Mouse (Mus musculus) ES-E14 (cell line): ENCODE results near the gene Klhl12. TPM values are rescaled to one million over a fixed set of nuclear protein-coding genes. Genes with fewer than 3 reads are reported as not detected.

Source experiments
- DNase-seq: peaks from one replicate; pipeline ENCODE4 v3.0.0-alpha.2; 2013; ENCODE audit warnings: low read depth, low spot score
- H3K27ac ChIP-seq: 2 replicates; pipeline ENCODE4 v1.5.1; 2012; ENCODE audit warnings: low read depth, mild to moderate bottlenecking, low read length, moderate library complexity, mixed read lengths; ENCODE audit not compliant: poor library complexity, insufficient read depth, severe bottlenecking
- H3K36me3 ChIP-seq: 2 replicates; pipeline ENCODE4 v1.6.1; 2012; ENCODE audit warnings: mild to moderate bottlenecking, low read length, moderate library complexity, mixed read lengths; ENCODE audit not compliant: control insufficient read depth, poor library complexity, insufficient read depth, severe bottlenecking
- H3K4me1 ChIP-seq, 2 experiments: fragments of 150-350 bp in 1 of 2; sonication (generic) in 1 of 2; 2 replicates each; pipeline ENCODE4 v1.6.1; 2012; ENCODE audit warnings: low read length in 2 of 2, mild to moderate bottlenecking in 1 of 2, mixed read lengths in 1 of 2; ENCODE audit not compliant: control insufficient read depth in 2 of 2, insufficient read depth in 2 of 2, poor library complexity in 1 of 2
- H3K4me3 ChIP-seq, 2 experiments: fragments of 150-350 bp in 1 of 2; sonication (generic) in 1 of 2; 2 replicates each; pipeline ENCODE4 v1.5.1; 2012; ENCODE audit warnings: low read length in 2 of 2, low read depth in 1 of 2, mild to moderate bottlenecking in 1 of 2, mixed read lengths in 1 of 2; ENCODE audit not compliant: insufficient read depth in 1 of 2, poor library complexity in 1 of 2, severe bottlenecking in 1 of 2
- H3K9ac ChIP-seq: 2 replicates; pipeline ENCODE4 v1.6.1; 2012; ENCODE audit warnings: low read depth, mild to moderate bottlenecking, low read length, mixed read lengths; ENCODE audit not compliant: poor library complexity, insufficient read depth, severe bottlenecking
- H3K9me3 ChIP-seq: fragments of 150-350 bp; sonication (generic); 2 replicates; pipeline ENCODE4 v1.6.1; 2012; ENCODE audit warnings: low read depth, mild to moderate bottlenecking, low read length; ENCODE audit not compliant: control insufficient read depth, insufficient read depth
- CHD2 ChIP-seq: IDR thresholded peaks from 2 replicates; pipeline ENCODE4 v1.6.1; 2014; ENCODE audit warnings: mild to moderate bottlenecking, low read depth, low read length, inconsistent platforms
- HCFC1 ChIP-seq: IDR thresholded peaks from 2 replicates; pipeline ENCODE4 v1.6.1; 2012; ENCODE audit warnings: low read length, inconsistent platforms, borderline replicate concordance; ENCODE audit not compliant: insufficient read depth
- MAFK ChIP-seq: IDR thresholded peaks from 2 replicates; pipeline ENCODE4 v1.6.1; 2014; ENCODE audit warnings: mild to moderate bottlenecking, low read depth, low read length, inconsistent platforms; ENCODE audit not compliant: insufficient read depth
- ZC3H11A ChIP-seq: IDR thresholded peaks from 2 replicates; pipeline ENCODE4 v1.6.1; 2012; ENCODE audit warnings: low read depth, mild to moderate bottlenecking, inconsistent platforms, low read length, borderline replicate concordance
- ZNF384 ChIP-seq: IDR thresholded peaks from 2 replicates; pipeline ENCODE4 v1.6.1; 2012; ENCODE audit warnings: low read depth, low read length, inconsistent platforms
- in situ Hi-C, 2 experiments: fragments of 600-800 bp; cut with MboI; formaldehyde crosslinking; loops; one replicate each; pipeline ENCODE4 v1.15.1; 2025; ENCODE audit warnings: low sequenced_read_pairs in 2 of 2, inconsistent platforms in 1 of 2; ENCODE audit not compliant: unreplicated experiment in 2 of 2
- total RNA-seq: library from RNA; depleted of rRNA; stranded (reverse); fragments of 300-350 nt; gene quantifications from 2 replicates; pipeline ENCODE4 v1.2.3, GENCODE M21; 2012

Klhl12 gene
- total RNA-seq, 1 experiment: 22.7 TPM

GRCm38 (mm10) chr1:134458139-134458727, 2.9 kb downstream of the Klhl12 start:
- Histone ChIP-seq H3K4me1 (no peaks in the 10 kb centered on the region), H3K9me3 (no peaks in the 10 kb centered on the region), H3K36me3 (peaks cover 4% of the 10 kb centered on the region), H3K9ac (no peak overlapping the region), H3K4me3 (no peak overlapping the region), H3K27ac (no peak overlapping the region)
- TF ChIP-seq MAFK (no peak), CHD2 (no peak), ZNF384 (no peak), HCFC1 (no peak), ZC3H11A (no peak)
- DNase-seq: no peak
- in situ Hi-C loops: no loop called here

DNA sequence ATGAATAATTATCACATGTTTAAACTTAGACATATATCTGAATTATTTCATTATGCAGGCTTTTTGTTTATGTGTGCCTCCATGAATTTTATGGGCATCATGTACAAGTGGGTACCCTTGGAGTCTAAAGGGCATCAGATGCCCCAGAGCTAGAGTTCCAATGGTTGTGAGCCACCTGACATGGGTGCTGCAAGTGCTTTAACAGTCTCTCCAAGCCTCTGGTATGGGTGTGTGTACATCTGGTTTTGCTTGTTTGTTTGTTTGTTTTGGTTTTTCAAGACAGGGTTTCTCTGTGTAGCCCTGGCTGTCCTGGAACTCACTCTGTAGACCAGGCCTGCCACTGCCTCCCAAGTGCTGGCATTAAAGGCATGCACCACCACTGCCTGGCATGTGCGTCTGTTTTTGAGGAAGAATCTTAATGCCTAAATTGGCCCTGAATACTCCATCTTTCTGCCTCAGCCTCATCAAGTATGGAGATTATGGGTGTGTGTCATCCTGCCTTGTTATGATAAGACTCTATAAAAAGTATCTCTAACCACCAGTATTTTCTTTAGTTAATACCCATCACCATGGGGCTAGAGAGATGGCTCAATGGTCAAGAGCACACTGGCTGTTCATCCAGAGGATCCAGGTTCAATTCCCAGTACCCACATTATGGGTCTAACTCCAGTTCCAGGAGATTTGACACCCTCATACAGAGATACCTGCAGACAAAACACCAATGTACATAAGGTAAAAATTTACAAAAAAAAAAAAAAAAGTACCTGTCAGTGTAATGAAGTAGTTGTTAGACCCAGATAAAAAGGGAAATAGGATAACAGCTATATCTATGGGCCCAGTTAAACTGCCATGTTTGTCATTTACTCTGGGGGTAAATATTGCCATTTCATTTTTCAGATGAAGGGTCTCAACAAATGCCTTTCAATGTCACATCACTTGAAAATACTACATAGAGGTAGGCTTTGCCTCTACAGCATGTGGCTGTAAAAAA, 5.3 kb downstream of the Klhl12 start:
- Histone ChIP-seq H3K27ac (no peak overlapping the region), H3K4me1 (no peaks in the 10 kb centered on the region), H3K9ac (no peak overlapping the region), H3K36me3 (peaks cover 7% of the 10 kb centered on the region), H3K9me3 (no peaks in the 10 kb centered on the region), H3K4me3 (no peak overlapping the region)
- no peak for TF ChIP-seq HCFC1
- no peak for TF ChIP-seq ZNF384
- no peak for TF ChIP-seq ZC3H11A
- TF ChIP-seq CHD2: no peak
- no peak for TF ChIP-seq MAFK
- in situ Hi-C loops: no loop called here
- DNase-seq: no peak

- DNase-seq: no peak
- Histone ChIP-seq H3K27ac (no peak overlapping the region), H3K9me3 (no peaks in the 10 kb centered on the region), H3K4me1 (no peaks in the 10 kb centered on the region), H3K36me3 (peaks cover 23% of the 10 kb centered on the region), H3K4me3 (no peak overlapping the region), H3K9ac (no peak overlapping the region)
- no peak for TF ChIP-seq MAFK
- TF ChIP-seq ZNF384: no peak
- TF ChIP-seq CHD2: no peak
- no peak for TF ChIP-seq ZC3H11A
- no peak for TF ChIP-seq HCFC1
- in situ Hi-C loops: no loop called here
Measured at GRCm38 (mm10) chr1:134484623-134485022, 29.3 kb downstream of the Klhl12 start.

GRCm38 (mm10) chr1:134490903-134491801, 35.8 kb downstream of the Klhl12 start:
- TF ChIP-seq ZC3H11A (no peak), HCFC1 (no peak), CHD2 (no peak), MAFK (no peak), ZNF384 (no peak)
- no peak overlapping the region for H3K9ac ChIP-seq
- no peak overlapping the region for H3K4me3 ChIP-seq
- no peak overlapping the region for H3K27ac ChIP-seq
- no peaks in the 10 kb centered on the region for H3K4me1 ChIP-seq
- H3K9me3 ChIP-seq: no peaks in the 10 kb centered on the region
- H3K36me3 ChIP-seq: peaks cover 13% of the 10 kb centered on the region; the same call in 1 of the 2 replicates
- in situ Hi-C loops: no loop called here
- DNase-seq: no peak
